Mouse (Mus musculus): ENCODE measurements around the gene Adcy6.

DNA sequence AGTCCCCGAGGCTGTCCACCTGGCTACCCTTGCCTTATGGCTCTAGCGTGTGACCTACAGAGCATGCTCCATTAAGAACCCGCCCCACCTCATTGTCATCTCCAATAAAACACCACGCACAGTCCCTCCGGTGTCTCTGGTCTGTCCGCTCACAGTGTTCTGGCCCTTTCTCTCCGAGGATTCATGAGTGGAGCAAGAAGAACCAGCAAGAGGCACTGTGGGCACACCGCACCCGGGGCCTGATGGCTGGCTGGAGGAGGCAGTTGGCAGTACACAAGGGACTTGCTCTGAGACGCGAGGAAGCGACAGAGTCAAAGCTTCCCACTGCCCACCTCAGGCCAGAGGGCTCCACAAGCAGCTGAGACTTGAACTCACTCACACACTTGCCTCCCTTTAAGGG lies 34.5 kb upstream of the Adcy6 start:
- TF ChIP-seq CTCF (IDR thresholded peaks at IDR 0.05; ENCODE audit: insufficient read depth, low read length) = no peak
- no peak for TF ChIP-seq POLR2A (IDR thresholded peaks at IDR 0.05; ENCODE audit: borderline replicate concordance, extremely low read depth, low read depth, low read length)
